Mouse (Mus musculus) lung, adult 2 months (tissue): ENCODE results near the gene Eif4g3.

Experiments used
- CTCF ChIP-seq: fragments of 200-500 bp; IDR thresholded peaks from 2 replicates; pipeline ENCODE4 v1.5.1; 2011; ENCODE audit warnings: mild to moderate bottlenecking, low read length, control low read depth; ENCODE audit not compliant: insufficient read depth
- POLR2A ChIP-seq: fragments of 200-500 bp; IDR thresholded peaks from 2 replicates; pipeline ENCODE4 v1.6.1; 2011; ENCODE audit warnings: low read depth, mild to moderate bottlenecking, control low read depth, low read length, borderline replicate concordance; ENCODE audit errors: extremely low read depth

- TF ChIP-seq CTCF (no peak), POLR2A (no peak)
Observed at GRCm38 (mm10) chr4:138041566-138042256, 48.9 kb downstream of the Eif4g3 start.
